ENCODE assay signal across 22 mouse cellular contexts in genomic region chr9:40709991-40710390, GRCm38 (mm10). TPM values are rescaled to one million over a fixed set of nuclear protein-coding genes. Genes with fewer than 3 reads are reported as not detected.
DNase-seq lines count a peak whose midpoint lies in the region; ATAC-seq and TF ChIP-seq lines count a peak whose summit lies in the region.
"Had no signal": no experiment of that assay in that cellular context is flagged by ENCODE, and none has a peak within 500 bp of the region (broad histone marks: within the 10 kb centered on the region; RNA-seq: fewer than 3 reads in every experiment).

No protein-coding gene starts in this region.

- DNase-seq in kidney, adult 9 months: no peak
- peak; percentile 30 for DNase-seq in brain, embryonic 14.5 days (ENCODE audit: low read depth)
- no peak for DNase-seq in right cerebral cortex, adult 2 months (ENCODE audit: low spot score in 2 of 2)
- DNase-seq: cerebellum, adult 11-12 months; lung, embryonic 14.5 days; thymus, adult 18-20 months had no signal

- WGBS in kidney, embryonic 16.5 days: 49% methylated on average over 3 of the region's 3 CpGs
- WGBS in hindbrain, embryonic 12.5 days: 63% methylated on average over 3 of the region's 3 CpGs
- WGBS in macrophage (ENCODE audit: missing documents): 24% methylated on average over 3 of the region's 3 CpGs
- WGBS in liver, embryonic 12.5 days (ENCODE audit: insufficient replicate concordance): 25% methylated on average over 3 of the region's 3 CpGs

- H3K36me3 ChIP-seq in kidney, embryonic 16.5 days (ENCODE audit: insufficient read depth, low read length): no peaks in the 10 kb centered on the region
- H3K36me3 ChIP-seq in hindbrain, embryonic 12.5 days: no peaks in the 10 kb centered on the region
- H3K36me3 ChIP-seq in macrophage (ENCODE audit: inconsistent target): no peaks in the 10 kb centered on the region
- no peaks in the 10 kb centered on the region for H3K36me3 ChIP-seq in liver, embryonic 12.5 days
- H3K36me3 ChIP-seq: heart, embryonic 15.5 days; limb, embryonic 15.5 days had no signal

- H3K4me2 ChIP-seq in kidney, embryonic 16.5 days (replicated peaks; ENCODE audit: low read depth, low read length): no peak overlapping the region
- H3K4me2 ChIP-seq in hindbrain, embryonic 12.5 days (replicated peaks): no peak overlapping the region
- H3K4me2 ChIP-seq in liver, embryonic 12.5 days: no peak overlapping the region
- H3K4me2 ChIP-seq: heart, embryonic 15.5 days; limb, embryonic 15.5 days; lung, embryonic 14.5 days had no signal

- H3K27ac ChIP-seq in kidney, embryonic 16.5 days (ENCODE audit: low read length): peak overlapping the region; percentile 69
- peak overlapping the region; percentile 84; the same call in 1 of the 2 replicates for H3K27ac ChIP-seq in hindbrain, embryonic 12.5 days
- H3K27ac ChIP-seq in macrophage: peak overlapping the region; percentile 28
- no peak overlapping the region for H3K27ac ChIP-seq in liver, embryonic 12.5 days
- H3K27ac ChIP-seq: heart, embryonic 15.5 days; limb, embryonic 15.5 days had no signal

- H3K79me2 ChIP-seq in macrophage (ENCODE audit: inconsistent target): no peaks in the 10 kb centered on the region

- no peak for ATAC-seq in kidney, embryonic 16.5 days (ENCODE audit: low FRiP score, low TSS enrichment)
- ATAC-seq in hindbrain, embryonic 12.5 days (ENCODE audit: low FRiP score): no peak
- no peak for ATAC-seq in liver, embryonic 12.5 days

- TF ChIP-seq POLR2A in brain, embryonic 14.5 days (IDR thresholded peaks at IDR 0.05; ENCODE audit: borderline replicate concordance, extremely low read depth, insufficient read depth, insufficient read length, poor library complexity, severe bottlenecking): no peak

- H3K9me3 ChIP-seq in kidney, embryonic 16.5 days (ENCODE audit: low read length): no peaks in the 10 kb centered on the region
- H3K9me3 ChIP-seq in hindbrain, embryonic 12.5 days (replicated peaks): no peaks in the 10 kb centered on the region
- H3K9me3 ChIP-seq in liver, embryonic 12.5 days (replicated peaks): no peaks in the 10 kb centered on the region
- H3K9me3 ChIP-seq: heart, embryonic 15.5 days; limb, embryonic 15.5 days; megakaryocyte, embryonic 14.5 days had no signal

- TF ChIP-seq CTCF in brain, embryonic 14.5 days (IDR thresholded peaks at IDR 0.05; ENCODE audit: borderline replicate concordance, extremely low read depth, insufficient read depth, insufficient read length): no peak

- H3K9ac ChIP-seq in kidney, embryonic 16.5 days (replicated peaks; ENCODE audit: low read length): no peak overlapping the region
- no peak overlapping the region for H3K9ac ChIP-seq in hindbrain, embryonic 12.5 days
- H3K9ac ChIP-seq in liver, embryonic 12.5 days: no peak overlapping the region
- H3K9ac ChIP-seq: heart, embryonic 15.5 days; limb, embryonic 15.5 days; lung, embryonic 14.5 days had no signal

- H3K4me3 ChIP-seq in kidney, embryonic 16.5 days (ENCODE audit: low read length): no peak overlapping the region
- no peak overlapping the region for H3K4me3 ChIP-seq in hindbrain, embryonic 12.5 days
- no peak overlapping the region for H3K4me3 ChIP-seq in macrophage (ENCODE audit: inconsistent target)
- no peak overlapping the region for H3K4me3 ChIP-seq in liver, embryonic 12.5 days
- H3K4me3 ChIP-seq: heart, embryonic 15.5 days; limb, embryonic 15.5 days; megakaryocyte, embryonic 14.5 days had no signal

- no peaks in the 10 kb centered on the region for H3K27me3 ChIP-seq in kidney, embryonic 16.5 days (ENCODE audit: insufficient read depth, low read length)
- no peaks in the 10 kb centered on the region for H3K27me3 ChIP-seq in hindbrain, embryonic 12.5 days
- no peaks in the 10 kb centered on the region; the same call in 1 of the 2 replicates for H3K27me3 ChIP-seq in liver, embryonic 12.5 days (replicated peaks)
- H3K27me3 ChIP-seq: heart, embryonic 15.5 days; limb, embryonic 15.5 days had no signal

- peaks cover 45% of the 10 kb centered on the region for H3K4me1 ChIP-seq in kidney, embryonic 16.5 days (ENCODE audit: insufficient read depth, low read length)
- H3K4me1 ChIP-seq in hindbrain, embryonic 12.5 days: peaks cover 33% of the 10 kb centered on the region
- H3K4me1 ChIP-seq in liver, embryonic 12.5 days: peaks cover 3% of the 10 kb centered on the region; the same call in 1 of the 2 replicates
- H3K4me1 ChIP-seq: megakaryocyte, embryonic 14.5 days had no signal

RNA-seq across cellular contexts. Expression of gene Clmp, which starts 24.2 kb away (rescaled TPM):
- polyA plus RNA-seq in kidney, embryonic 16.5 days (2015; fragmentation: Nextera tagmentation; extraction: Ambion mirVana): 28.0 and 31.3 TPM in 2 replicates
- 31.6 and 48.4 TPM in 2 replicates for polyA plus RNA-seq in brain, embryonic 14.5 days (2012; rRNA removed)
- polyA plus RNA-seq in hindbrain, embryonic 12.5 days (2016; fragmentation: Nextera tagmentation; extraction: Ambion mirVana): 59.6 and 62.0 TPM in 2 replicates
- 1 to 10 TPM in 5 of 26 experiments, under 1 TPM in 14, not detected in 7; 0.13 to 4.9 (median 0.58) TPM for total RNA-seq in macrophage (2018; cell fraction: chromatin; rRNA removed)
- under 1 TPM; 0.14 to 0.91 (median 0.32) TPM for total RNA-seq in macrophage (2018; cell fraction: cytosol; rRNA removed)
- 1 to 10 TPM in 6 of 26 experiments, under 1 TPM in 20; 0.13 to 5.6 (median 0.66) TPM for total RNA-seq in macrophage (2018; cell fraction: nucleus; rRNA removed)
- 0.20 to 0.57 TPM (median 0.23 TPM) in 3 replicates for polyA plus RNA-seq in macrophage (2018)
- 3.3 and 4.1 TPM in 2 replicates for polyA plus RNA-seq in liver, embryonic 12.5 days (2016; fragmentation: Nextera tagmentation; extraction: Ambion mirVana)
- total RNA-seq: common myeloid progenitor, adult 5-6 weeks had no signal

RNA-seq across cellular contexts. Expression of gene Gm21915, which starts 39.6 kb away (rescaled TPM):
- polyA plus RNA-seq in kidney, embryonic 16.5 days (2015; fragmentation: Nextera tagmentation; extraction: Ambion mirVana): not detected in 2 replicates
- polyA plus RNA-seq in brain, embryonic 14.5 days (2012; rRNA removed): not detected in 2 replicates
- polyA plus RNA-seq in hindbrain, embryonic 12.5 days (2016; fragmentation: Nextera tagmentation; extraction: Ambion mirVana): not detected in 2 replicates
- total RNA-seq in macrophage (2018; cell fraction: chromatin; rRNA removed): not detected
- total RNA-seq in macrophage (2018; cell fraction: cytosol; rRNA removed): not detected
- total RNA-seq in macrophage (2018; cell fraction: nucleus; rRNA removed): not detected
- not detected in 3 replicates for polyA plus RNA-seq in macrophage (2018)
- polyA plus RNA-seq in liver, embryonic 12.5 days (2016; fragmentation: Nextera tagmentation; extraction: Ambion mirVana): not detected in 2 replicates
- total RNA-seq: adrenal gland, postnatal 4 days; common myeloid progenitor, adult 5-6 weeks; left cerebral cortex, postnatal 10 days had no signal
- polyA plus RNA-seq: embryonic facial prominence, embryonic 14.5 days; frontal cortex, adult 2 months; gonadal fat pad, adult 2 months; heart, embryonic 15.5 days; large intestine, adult 2 months; limb, embryonic 15.5 days; lung, embryonic 14.5 days; neural tube, embryonic 14.5 days; spleen, adult 2 months had no signal
